Mouse (Mus musculus): ENCODE data around the gene Ccnl2. TPM values are rescaled to one million over a fixed set of nuclear protein-coding genes. Genes with fewer than 3 reads are reported as not detected.

Gene Ccnl2
- total RNA-seq, 2 experiments from 2014 or later: 75.5 to 83.2 TPM

- no peak for DNase-seq (ENCODE audit: low spot score in 2 of 2)
Observed at GRCm38 (mm10) chr4:155838187-155839153, 26.2 kb downstream of the Ccnl2 start.

- DNase-seq (ENCODE audit: low spot score in 2 of 2): no peak
Observed at GRCm38 (mm10) chr4:155839483-155839910, 27.2 kb downstream of the Ccnl2 start, which contains the start of gene Mxra8. TSS of gene Mxra8 (plus strand) at chr4:155839680.

- no peak for DNase-seq (ENCODE audit: low spot score in 2 of 2)
Observed at GRCm38 (mm10) chr4:155840076-155841002, 28.1 kb downstream of the Ccnl2 start.

GRCm38 (mm10) chr4:155841003-155841454, 28.7 kb downstream of the Ccnl2 start:
- peak; percentile 48 to 53 for DNase-seq (ENCODE audit: low spot score in 2 of 2)

- no peak for DNase-seq (ENCODE audit: low spot score in 2 of 2)
Observed at GRCm38 (mm10) chr4:155841651-155842270, 29.5 kb downstream of the Ccnl2 start.

- DNase-seq (ENCODE audit: low spot score in 2 of 2): no peak
Observed at GRCm38 (mm10) chr4:155843231-155843630, 30.9 kb downstream of the Ccnl2 start.

GRCm38 (mm10) chr4:155846871-155847578, 34.7 kb downstream of the Ccnl2 start, which contains the start of gene Dvl1:
TSS of gene Dvl1 (plus strand) at chr4:155847402.
- DNase-seq (ENCODE audit: low spot score in 2 of 2): peak; percentile 97 to 99

GRCm38 (mm10) chr4:155847591-155848352, 35.5 kb downstream of the Ccnl2 start:
- peak in 1 of 2 experiments; percentile 36 for DNase-seq (ENCODE audit: low spot score in 2 of 2)

GRCm38 (mm10) chr4:155848434-155849095, 36.3 kb downstream of the Ccnl2 start:
- DNase-seq (ENCODE audit: low spot score in 2 of 2): no peak

GRCm38 (mm10) chr4:155849391-155849790, 37.1 kb downstream of the Ccnl2 start:
- no peak for DNase-seq (ENCODE audit: low spot score in 2 of 2)

- DNase-seq (ENCODE audit: low spot score in 2 of 2): no peak
Observed at GRCm38 (mm10) chr4:155849792-155850451, 37.6 kb downstream of the Ccnl2 start.

- DNase-seq (ENCODE audit: low spot score in 2 of 2): no peak
Observed at GRCm38 (mm10) chr4:155851368-155851767, 39.1 kb downstream of the Ccnl2 start.

- no peak for DNase-seq (ENCODE audit: low spot score in 2 of 2)
Observed at GRCm38 (mm10) chr4:155851951-155852411, 39.7 kb downstream of the Ccnl2 start.

GRCm38 (mm10) chr4:155853421-155853820, 41.1 kb downstream of the Ccnl2 start:
- DNase-seq (ENCODE audit: low spot score in 2 of 2): no peak

- no peak for DNase-seq (ENCODE audit: low spot score in 2 of 2)
Observed at GRCm38 (mm10) chr4:155854991-155855390, 42.7 kb downstream of the Ccnl2 start.

- DNase-seq (ENCODE audit: low spot score in 2 of 2): no peak
Observed at GRCm38 (mm10) chr4:155856071-155856470, 43.8 kb downstream of the Ccnl2 start.

GRCm38 (mm10) chr4:155856881-155857280, 44.6 kb downstream of the Ccnl2 start:
- DNase-seq (ENCODE audit: low spot score in 2 of 2): no peak

- peak in 1 of 2 experiments; percentile 42 for DNase-seq (ENCODE audit: low spot score in 2 of 2)
Observed at GRCm38 (mm10) chr4:155859318-155859717, 47.0 kb downstream of the Ccnl2 start.

All from layer of hippocampus, postnatal 10 days (tissue).